Mouse (Mus musculus): Measurements from ENCODE around the gene Srbd1. TPM values are rescaled to one million over a fixed set of nuclear protein-coding genes. Genes with fewer than 3 reads are reported as not detected.

The Srbd1 gene
- polyA plus RNA-seq, 1 experiment from 2014 or later: 22.6 TPM

DNA sequence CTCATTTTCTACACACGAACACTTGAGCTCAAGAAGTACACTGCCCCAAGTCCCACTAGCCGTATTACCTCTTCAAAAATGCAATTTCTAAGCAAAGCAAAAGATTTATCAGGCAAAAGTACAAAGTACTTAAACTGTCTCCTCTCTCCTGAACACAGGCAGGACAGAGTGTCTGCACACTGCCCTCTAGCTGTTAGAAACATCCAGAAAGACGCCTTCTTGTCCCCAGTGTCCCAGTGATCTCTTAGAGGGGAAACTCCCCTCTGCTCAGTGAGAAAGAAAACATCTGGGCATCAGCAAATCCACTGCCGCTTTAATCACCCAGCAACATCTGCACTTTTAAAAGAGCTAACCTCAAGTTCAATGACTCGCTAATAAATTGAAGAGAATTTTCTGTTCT is 12.4 kb downstream of the Srbd1 start:
- no peak overlapping the region for H3K27ac ChIP-seq
- no peak overlapping the region for H3K9ac ChIP-seq
- no peaks in the 10 kb centered on the region for H3K9me3 ChIP-seq (replicated peaks)
- H3K4me2 ChIP-seq (replicated peaks): no peak overlapping the region
- H3K4me1 ChIP-seq: no peaks in the 10 kb centered on the region
- no peak for ATAC-seq (ENCODE audit: low FRiP score)
- WGBS: 80% methylated on average over 5 of the region's 5 CpGs
- peaks cover 35% of the 10 kb centered on the region for H3K36me3 ChIP-seq
- no peak overlapping the region for H3K4me3 ChIP-seq
- no peaks in the 10 kb centered on the region for H3K27me3 ChIP-seq

DNA sequence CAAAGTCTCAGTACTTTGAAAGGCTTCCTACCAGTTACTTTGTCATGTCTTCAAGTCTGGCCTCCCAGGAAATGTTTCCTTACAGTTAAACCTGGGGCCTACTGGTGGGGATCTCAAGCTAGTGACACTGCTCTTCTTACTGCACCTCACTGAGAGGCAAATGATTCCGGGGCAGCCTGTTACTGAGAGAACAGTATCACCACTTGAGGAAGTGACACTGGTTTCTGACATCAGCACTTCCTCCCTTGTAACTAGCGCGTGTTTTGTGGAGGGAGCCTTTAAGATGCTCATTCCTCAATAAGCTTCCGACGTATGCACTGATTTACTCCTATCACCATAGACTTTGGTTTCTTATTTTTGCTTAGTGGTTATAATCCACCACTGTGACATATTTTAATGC is 16.8 kb downstream of the Srbd1 start:
- ATAC-seq (ENCODE audit: low FRiP score): no peak
- Histone ChIP-seq H3K9me3 (replicated peaks) (no peaks in the 10 kb centered on the region), H3K4me2 (replicated peaks) (no peak overlapping the region), H3K4me1 (no peaks in the 10 kb centered on the region), H3K9ac (no peak overlapping the region), H3K4me3 (no peak overlapping the region), H3K27me3 (no peaks in the 10 kb centered on the region), H3K27ac (no peak overlapping the region), H3K36me3 (peaks cover 26% of the 10 kb centered on the region)
- 93% methylated on average over 5 of the region's 5 CpGs for WGBS

GRCm38 (mm10) chr17:86125908-86126307 is 19.1 kb downstream of the Srbd1 start:
- H3K27ac ChIP-seq: no peak overlapping the region
- H3K4me3 ChIP-seq: no peak overlapping the region
- ATAC-seq (ENCODE audit: low FRiP score): no peak
- no peak overlapping the region for H3K9ac ChIP-seq
- no peak overlapping the region for H3K4me2 ChIP-seq (replicated peaks)
- no peaks in the 10 kb centered on the region for H3K9me3 ChIP-seq (replicated peaks)
- no peaks in the 10 kb centered on the region for H3K27me3 ChIP-seq
- WGBS: 83% methylated on average over 5 of the region's 5 CpGs
- peaks cover 35% of the 10 kb centered on the region for H3K36me3 ChIP-seq
- no peaks in the 10 kb centered on the region for H3K4me1 ChIP-seq

DNA sequence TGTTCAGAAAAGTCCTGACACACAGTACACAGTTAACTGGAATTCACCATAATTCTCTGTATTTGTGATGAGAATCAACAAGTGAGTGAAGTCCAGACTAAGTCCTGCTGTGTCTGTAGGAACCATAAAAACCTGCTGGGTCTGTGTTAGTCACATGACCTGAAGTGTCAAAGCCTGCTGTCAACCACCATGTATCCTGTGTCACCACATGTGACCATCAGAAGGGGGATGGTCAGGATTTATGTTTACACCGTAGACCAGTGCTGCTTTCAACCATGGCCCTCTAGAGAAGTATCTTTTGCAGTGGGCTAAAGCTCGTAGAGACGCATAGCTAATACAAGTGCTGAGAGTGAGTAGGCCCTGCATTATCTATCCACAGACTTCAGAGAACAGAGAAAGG is 21.8 kb downstream of the Srbd1 start:
- Histone ChIP-seq H3K4me2 (replicated peaks) (no peak overlapping the region), H3K9ac (no peak overlapping the region), H3K27me3 (no peaks in the 10 kb centered on the region), H3K9me3 (replicated peaks) (no peaks in the 10 kb centered on the region), H3K36me3 (peaks cover 42% of the 10 kb centered on the region), H3K4me3 (no peak overlapping the region), H3K27ac (no peak overlapping the region), H3K4me1 (no peaks in the 10 kb centered on the region)
- WGBS: 95% methylated on average over 3 of the region's 3 CpGs
- ATAC-seq (ENCODE audit: low FRiP score): no peak

- H3K27ac ChIP-seq: no peak overlapping the region
- H3K4me1 ChIP-seq: no peaks in the 10 kb centered on the region
- ATAC-seq (ENCODE audit: low FRiP score): no peak
- no peak overlapping the region for H3K4me3 ChIP-seq
- peaks cover 3% of the 10 kb centered on the region; the same call in 1 of the 2 replicates for H3K36me3 ChIP-seq
- no peaks in the 10 kb centered on the region for H3K27me3 ChIP-seq
- 88% methylated on average over 2 of the region's 2 CpGs for WGBS
- H3K9me3 ChIP-seq (replicated peaks): no peaks in the 10 kb centered on the region
- no peak overlapping the region for H3K9ac ChIP-seq
- H3K4me2 ChIP-seq (replicated peaks): no peak overlapping the region
Observed at GRCm38 (mm10) chr17:86096875-86097274, 48.1 kb downstream of the Srbd1 start.

- Histone ChIP-seq H3K36me3 (peaks cover 3% of the 10 kb centered on the region; the same call in 1 of the 2 replicates), H3K27me3 (no peaks in the 10 kb centered on the region), H3K4me3 (no peak overlapping the region), H3K9ac (no peak overlapping the region), H3K4me1 (no peaks in the 10 kb centered on the region), H3K4me2 (replicated peaks) (no peak overlapping the region), H3K9me3 (replicated peaks) (no peaks in the 10 kb centered on the region), H3K27ac (no peak overlapping the region)
- WGBS: 93% methylated on average over 1 of the region's 1 CpGs
- ATAC-seq (ENCODE audit: low FRiP score): no peak
Observed at GRCm38 (mm10) chr17:86093124-86093523, 51.9 kb downstream of the Srbd1 start.

GRCm38 (mm10) chr17:86091631-86092030 is 53.3 kb downstream of the Srbd1 start:
- no peak overlapping the region for H3K4me2 ChIP-seq (replicated peaks)
- no peak overlapping the region for H3K4me3 ChIP-seq
- H3K4me1 ChIP-seq: no peaks in the 10 kb centered on the region
- H3K27me3 ChIP-seq: no peaks in the 10 kb centered on the region
- WGBS: 74% methylated on average over 1 of the region's 1 CpGs
- H3K9ac ChIP-seq: no peak overlapping the region
- ATAC-seq (ENCODE audit: low FRiP score): no peak
- H3K9me3 ChIP-seq (replicated peaks): no peaks in the 10 kb centered on the region
- H3K36me3 ChIP-seq: no peaks in the 10 kb centered on the region
- no peak overlapping the region for H3K27ac ChIP-seq

- Histone ChIP-seq H3K4me3 (no peak overlapping the region), H3K9me3 (replicated peaks) (no peaks in the 10 kb centered on the region), H3K4me1 (no peaks in the 10 kb centered on the region), H3K9ac (no peak overlapping the region), H3K27ac (no peak overlapping the region), H3K36me3 (0 out of 2 replicates have a peak, but pooled peaks cover 3% of the 10 kb centered on the region), H3K4me2 (replicated peaks) (no peak overlapping the region), H3K27me3 (no peaks in the 10 kb centered on the region)
- WGBS: 68% methylated on average over 9 of the region's 9 CpGs
- ATAC-seq (ENCODE audit: low FRiP score): no peak
Observed at GRCm38 (mm10) chr17:86089893-86090588, 54.9 kb downstream of the Srbd1 start.

DNA sequence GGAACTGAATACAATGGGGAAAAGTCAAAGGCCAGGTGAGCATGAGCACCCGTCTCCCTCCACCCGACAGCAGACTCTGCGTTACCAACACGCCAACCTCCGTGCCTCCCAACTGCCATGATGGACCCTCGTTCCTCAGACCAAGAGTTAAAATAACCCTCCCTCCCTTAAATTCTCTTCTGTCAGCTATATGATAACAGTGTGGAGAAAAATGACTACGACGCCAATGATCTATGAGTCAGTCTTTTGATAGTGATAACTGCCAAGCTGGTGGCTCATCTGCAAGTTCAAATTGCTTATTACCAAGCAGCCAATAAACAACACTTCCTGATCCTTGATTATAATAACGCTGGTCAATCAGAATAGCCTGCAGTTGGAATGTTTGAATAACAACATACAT is 57.1 kb downstream of the Srbd1 start:
- no peak for ATAC-seq (ENCODE audit: low FRiP score)

DNA sequence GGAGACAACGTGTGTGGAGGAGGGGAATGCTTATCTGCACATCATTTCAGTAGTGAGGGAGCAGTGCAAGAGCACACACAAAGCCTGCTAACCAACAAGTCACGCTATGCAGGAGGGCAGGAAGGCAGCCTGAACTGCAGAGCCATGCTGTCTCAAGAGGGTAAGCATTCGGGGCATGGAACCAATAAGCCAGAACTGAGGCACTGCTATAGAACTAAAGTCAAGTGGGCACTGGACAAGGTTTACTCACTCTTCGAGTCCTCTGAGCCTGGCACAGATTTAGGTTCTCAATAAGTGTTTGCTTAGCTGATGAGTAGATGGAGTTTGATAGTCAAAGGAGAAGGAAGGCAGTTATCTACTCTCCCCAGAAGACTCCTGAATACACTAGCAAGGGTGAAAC is 58.8 kb downstream of the Srbd1 start:
- no peak overlapping the region for H3K27ac ChIP-seq
- WGBS: 79% methylated on average over 4 of the region's 4 CpGs
- H3K27me3 ChIP-seq: no peaks in the 10 kb centered on the region
- no peak for ATAC-seq (ENCODE audit: low FRiP score)
- H3K36me3 ChIP-seq: 0 out of 2 replicates have a peak, but pooled peaks cover 3% of the 10 kb centered on the region
- H3K4me1 ChIP-seq: no peaks in the 10 kb centered on the region
- H3K4me2 ChIP-seq (replicated peaks): no peak overlapping the region
- H3K9me3 ChIP-seq (replicated peaks): no peaks in the 10 kb centered on the region
- H3K4me3 ChIP-seq: no peak overlapping the region
- H3K9ac ChIP-seq: no peak overlapping the region

More for the DNA sequence above, 57.1 kb downstream of the Srbd1 start:
- no peaks in the 10 kb centered on the region for H3K4me1 ChIP-seq
- 93% methylated on average over 9 of the region's 9 CpGs for WGBS
- no peak overlapping the region for H3K27ac ChIP-seq
- no peaks in the 10 kb centered on the region for H3K9me3 ChIP-seq (replicated peaks)
- 0 out of 2 replicates have a peak, but pooled peaks cover 3% of the 10 kb centered on the region for H3K36me3 ChIP-seq
- H3K4me3 ChIP-seq: no peak overlapping the region
- no peak overlapping the region for H3K9ac ChIP-seq
- no peak overlapping the region for H3K4me2 ChIP-seq (replicated peaks)
- H3K27me3 ChIP-seq: no peaks in the 10 kb centered on the region

DNA sequence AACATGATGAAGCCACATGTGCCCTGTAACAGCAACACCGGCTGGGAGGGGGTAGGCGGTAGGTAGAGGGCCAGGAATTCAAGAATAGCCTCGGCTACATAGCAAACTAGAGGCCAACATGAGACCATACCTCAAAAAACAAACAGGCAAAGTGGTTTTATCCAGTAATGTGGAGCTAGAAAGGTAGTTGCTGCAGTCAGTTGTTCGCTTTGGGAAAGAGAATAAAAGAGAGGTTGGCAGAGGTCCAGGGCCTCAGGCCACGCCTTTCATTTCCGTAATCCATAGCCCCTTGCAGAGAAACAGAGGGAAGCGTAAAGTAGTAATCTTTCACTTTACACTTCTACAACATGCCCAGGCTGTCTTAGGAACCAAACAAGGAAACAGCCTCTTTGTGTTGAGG is 61.8 kb downstream of the Srbd1 start:
- Histone ChIP-seq H3K9me3 (replicated peaks) (no peaks in the 10 kb centered on the region), H3K4me3 (no peak overlapping the region), H3K4me1 (no peaks in the 10 kb centered on the region), H3K27me3 (no peaks in the 10 kb centered on the region), H3K4me2 (replicated peaks) (no peak overlapping the region), H3K36me3 (0 out of 2 replicates have a peak, but pooled peaks cover 3% of the 10 kb centered on the region), H3K27ac (no peak overlapping the region), H3K9ac (no peak overlapping the region)
- ATAC-seq (ENCODE audit: low FRiP score): no peak
- 81% methylated on average over 7 of the region's 7 CpGs for WGBS

DNA sequence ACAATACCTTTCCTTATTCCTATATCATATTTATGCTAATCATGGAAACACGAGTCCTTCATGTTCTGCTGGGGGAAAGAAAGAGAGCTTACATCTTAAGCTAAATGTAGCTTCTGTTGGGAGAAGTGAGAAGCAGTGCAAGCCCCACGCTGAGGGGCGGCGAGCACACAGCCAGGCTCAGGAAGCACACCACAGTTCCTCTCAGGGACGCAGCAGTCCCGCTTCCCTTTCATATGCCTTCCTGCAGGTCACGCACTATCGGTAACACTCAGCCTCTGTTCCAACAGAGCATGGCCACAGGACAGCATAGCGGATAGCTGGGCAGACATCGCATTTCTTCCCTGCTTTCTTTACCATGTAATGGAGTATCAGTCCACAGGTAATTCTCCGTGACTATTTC is 66.9 kb downstream of the Srbd1 start:
- no peak overlapping the region for H3K4me2 ChIP-seq (replicated peaks)
- no peak for ATAC-seq (ENCODE audit: low FRiP score)
- no peaks in the 10 kb centered on the region for H3K4me1 ChIP-seq
- H3K27me3 ChIP-seq: no peaks in the 10 kb centered on the region
- H3K9ac ChIP-seq: no peak overlapping the region
- H3K4me3 ChIP-seq: no peak overlapping the region
- no peaks in the 10 kb centered on the region for H3K36me3 ChIP-seq
- peak overlapping the region; percentile 35; the same call in 1 of the 2 replicates for H3K27ac ChIP-seq
- no peaks in the 10 kb centered on the region for H3K9me3 ChIP-seq (replicated peaks)
- WGBS: 59% methylated on average over 11 of the region's 11 CpGs

GRCm38 (mm10) chr17:86067444-86067843 is 77.5 kb downstream of the Srbd1 start:
- Histone ChIP-seq H3K4me1 (no peaks in the 10 kb centered on the region), H3K4me3 (no peak overlapping the region), H3K27ac (no peak overlapping the region), H3K4me2 (replicated peaks) (no peak overlapping the region), H3K9ac (no peak overlapping the region), H3K27me3 (no peaks in the 10 kb centered on the region), H3K36me3 (no peaks in the 10 kb centered on the region), H3K9me3 (replicated peaks) (no peaks in the 10 kb centered on the region)
- 96% methylated on average over 3 of the region's 3 CpGs for WGBS
- no peak for ATAC-seq (ENCODE audit: low FRiP score)
